Mouse (Mus musculus) urinary bladder, postnatal 36 days (tissue): ENCODE measurements at regions not wholly inside any gene's neighbourhood (a gene's known extent, or its start where the extent isn't known, plus 50 kb on each side); places are given as distances from the start of the nearest gene placed in this dataset.

Experiments used
- DNase-seq, 2 experiments: peaks; one replicate each; pipeline ENCODE4 v3.0.0; 2022; ENCODE audit warnings: low spot score in 2 of 2, mixed read lengths in 1 of 2

GRCm38 (mm10) chr10:54448352-54449043 is 372.1 kb upstream of the Man1a start:
- no peak for DNase-seq

DNA sequence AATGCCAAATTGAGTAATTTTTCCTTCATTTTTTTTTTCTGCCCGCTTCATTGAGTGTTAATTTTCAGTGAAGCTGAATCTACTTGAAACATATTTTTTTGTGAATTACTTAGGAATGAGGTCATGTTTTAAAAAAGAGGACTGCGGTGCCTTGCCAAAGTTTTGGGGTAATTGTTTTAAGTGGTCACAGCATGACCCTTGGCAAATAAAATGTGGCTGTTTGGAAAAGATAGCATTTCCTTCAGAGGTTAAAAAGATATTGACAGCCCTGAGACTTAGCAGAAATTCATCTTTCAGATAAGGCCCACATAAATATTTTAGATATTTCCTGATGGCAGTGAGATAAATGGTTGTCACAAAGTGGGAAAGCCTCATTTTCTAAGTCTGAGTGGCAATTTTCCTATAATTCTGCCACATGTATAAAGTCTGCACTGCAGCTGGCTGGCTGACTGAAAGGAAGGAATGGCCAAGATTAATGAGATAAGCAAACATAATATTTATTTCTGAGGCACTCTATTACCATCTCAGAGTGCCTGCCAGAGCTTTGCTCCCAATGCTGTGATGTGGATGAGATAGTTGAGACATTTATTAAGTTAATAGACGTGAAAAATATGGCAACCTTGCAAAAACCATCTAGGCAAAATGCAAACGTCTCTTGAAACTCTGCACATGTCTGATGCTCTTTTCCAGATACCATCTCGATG is 327.0 kb upstream of the Man1a start:
- DNase-seq = peak; percentile 4 to 9

- DNase-seq = no peak
These were observed 307.3 kb upstream of the Man1a start for GRCm38 (mm10) chr10:54383751-54384150.

DNA sequence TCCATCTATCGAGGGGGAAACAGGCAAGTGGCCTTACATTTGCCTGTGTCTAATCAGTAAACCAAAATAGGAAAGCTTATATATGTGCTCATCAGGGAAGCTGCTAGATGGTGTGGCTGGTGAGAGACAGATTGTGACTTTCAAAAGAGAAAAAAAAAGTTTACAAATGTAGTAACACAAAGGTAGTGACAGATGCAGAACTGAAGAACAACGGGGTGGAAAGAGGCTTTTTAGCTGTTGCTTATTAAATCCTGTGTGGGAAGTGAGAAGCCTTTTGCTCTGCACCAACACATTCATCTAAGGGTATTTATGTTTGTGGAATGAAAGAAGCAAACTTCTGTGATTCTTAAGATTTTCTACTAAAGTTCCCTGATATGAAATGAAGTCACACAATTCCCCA is 305.1 kb upstream of the Man1a start:
- no peak for DNase-seq

GRCm38 (mm10) chr10:54369158-54369557 is 292.7 kb upstream of the Man1a start:
- no peak for DNase-seq

GRCm38 (mm10) chr10:54365315-54365714 is 288.9 kb upstream of the Man1a start:
- peak in 1 of 2 experiments; percentile 2 for DNase-seq

GRCm38 (mm10) chr10:54337234-54337633 is 260.8 kb upstream of the Man1a start:
- no peak for DNase-seq
